Mouse (Mus musculus) stomach, postnatal 0 days (tissue): ENCODE data around the gene Mad2l2. TPM values are rescaled to one million over a fixed set of nuclear protein-coding genes. Genes with fewer than 3 reads are reported as not detected.
A peak's percentile ranks its signal among the peaks of the same experiment; 100 is the strongest.

Experiments used
- ATAC-seq: fragments of 200-750 bp; cut with Nextera tagmentation; 2 replicates; pipeline ENCODE4 v1.8.0; 2017; ENCODE audit not compliant: low FRiP score, low TSS enrichment
- DNase-seq: peaks from one replicate; pipeline ENCODE4 v3.0.0-alpha.2; 2016; ENCODE audit warnings: low spot score
- H3K27ac ChIP-seq: fragments of 300-500 bp; sonication (generic); replicated peaks from 2 replicates; pipeline ENCODE4 v1.5.1; 2014; ENCODE audit warnings: mild to moderate bottlenecking, control low read depth
- H3K27me3 ChIP-seq: fragments of 300-500 bp; sonication (generic); 2 replicates; pipeline ENCODE4 v1.6.1; 2014; ENCODE audit warnings: low read length; ENCODE audit not compliant: control insufficient read depth, insufficient read depth
- H3K36me3 ChIP-seq: fragments of 300-500 bp; sonication (generic); 2 replicates; pipeline ENCODE4 v1.6.1; 2014; ENCODE audit warnings: low read length, mixed read lengths; ENCODE audit not compliant: control insufficient read depth, insufficient read depth
- H3K4me1 ChIP-seq: fragments of 300-500 bp; sonication (generic); replicated peaks from 2 replicates; pipeline ENCODE4 v1.6.1; 2014; ENCODE audit warnings: antibody characterized with exemption; ENCODE audit not compliant: control insufficient read depth, insufficient read depth
- H3K4me2 ChIP-seq: fragments of 300-500 bp; sonication (generic); replicated peaks from 2 replicates; pipeline ENCODE4 v1.6.1; 2014; ENCODE audit warnings: low read depth, mild to moderate bottlenecking, control low read depth, moderate library complexity
- H3K4me3 ChIP-seq: fragments of 300-500 bp; sonication (generic); 2 replicates; pipeline ENCODE4 v1.5.1; 2014; ENCODE audit warnings: low read depth, low read length, control low read depth
- H3K9ac ChIP-seq: fragments of 300-500 bp; sonication (generic); 2 replicates; pipeline ENCODE4 v1.6.1; 2014; ENCODE audit warnings: mild to moderate bottlenecking, low read length, control low read depth, mixed read lengths
- H3K9me3 ChIP-seq: fragments of 300-500 bp; sonication (generic); 2 replicates; pipeline ENCODE4 v1.6.1; 2016; ENCODE audit warnings: low read length; ENCODE audit not compliant: control insufficient read depth
- CTCF ChIP-seq: IDR thresholded peaks from 2 replicates; pipeline ENCODE4 v1.5.1; 2016; ENCODE audit warnings: antibody characterized with exemption, low read depth, mild to moderate bottlenecking, moderate library complexity
- EP300 ChIP-seq: optimal IDR thresholded peaks from 2 replicates; pipeline ENCODE3; 2016; ENCODE audit warnings: antibody characterized with exemption
- WGBS: fragments of 180-500 bp; shearing (Covaris S2); extraction: QIAGEN DNeasy Blood & Tissue Kit; methylation state at CpG from one replicate; pipeline ENCODE4 v1.1.7; 2014; 5-methylcytosine and 5-hydroxymethylcytosine counted together
- polyA plus RNA-seq: library from polyadenylated mRNA; unstranded; fragments of >200 nt; fragmentation: Nextera tagmentation; extraction: Ambion mirVana; gene quantifications from 2 replicates; pipeline ENCODE4 v1.2.1, GENCODE M21; 2015

The Mad2l2 gene
- polyA plus RNA-seq, 1 experiment from 2014 or later = 25.0 TPM

DNA sequence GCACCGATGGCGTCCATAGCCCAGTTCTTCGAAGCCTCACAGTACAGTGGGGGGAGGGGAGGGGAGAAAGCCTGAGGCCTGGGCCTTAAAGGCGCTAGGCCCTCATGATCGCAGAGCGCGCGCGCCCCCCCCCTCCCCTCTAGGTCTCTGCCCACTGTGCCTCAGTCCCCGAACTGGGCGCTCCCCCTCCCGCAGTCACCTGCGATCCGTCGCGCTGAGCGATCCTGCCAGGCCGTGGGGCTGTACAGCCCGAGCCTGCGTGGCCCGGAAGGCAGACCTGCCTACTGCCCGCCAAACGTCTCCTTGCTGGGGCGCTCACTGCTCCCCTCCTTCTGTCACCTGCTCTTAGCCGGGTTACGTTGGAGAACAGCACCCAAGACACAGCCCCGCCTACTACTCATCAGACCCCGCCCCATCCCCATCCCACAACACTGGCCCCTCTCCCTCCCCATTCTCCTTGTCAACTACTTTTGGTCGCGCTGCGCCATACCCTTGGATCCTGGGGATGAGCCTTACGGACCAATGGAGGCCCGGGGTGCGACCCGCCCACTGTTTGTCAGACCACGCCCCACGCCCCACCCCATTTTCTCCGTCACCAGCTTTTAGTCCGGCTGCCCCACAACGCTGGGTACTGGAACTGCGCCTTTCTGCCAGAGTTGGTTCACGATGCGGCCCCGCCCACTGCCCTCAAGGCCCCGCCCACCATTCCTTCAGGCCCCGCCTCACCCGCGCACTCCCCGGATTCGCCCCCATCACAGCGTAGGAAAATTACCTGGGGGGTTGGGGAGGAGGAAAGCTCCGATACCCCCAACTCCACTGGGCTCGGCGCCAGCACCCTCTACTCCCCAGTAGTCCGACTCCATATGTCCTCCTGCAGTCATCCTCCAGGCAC, 29.6 kb downstream of the Mad2l2 start:
- peak; percentile 49 for TF ChIP-seq CTCF
- TF ChIP-seq EP300 = no peak
- H3K4me1 ChIP-seq = no peaks in the 10 kb centered on the region
- H3K4me2 ChIP-seq = peak overlapping the region; percentile 99
- no peaks in the 10 kb centered on the region for H3K9me3 ChIP-seq
- H3K4me3 ChIP-seq = peak overlapping the region; percentile 59
- peak; percentile 94 for DNase-seq
- WGBS = under 1% methylated on average over 40 of the region's 55 CpGs
- H3K27me3 ChIP-seq = peaks cover 9% of the 10 kb centered on the region; the same call in 1 of the 2 replicates
- peak overlapping the region; percentile 71 for H3K9ac ChIP-seq
- ATAC-seq = peak; percentile 89
- peak overlapping the region; percentile 35; the same call in 1 of the 2 replicates for H3K27ac ChIP-seq
- H3K36me3 ChIP-seq = no peaks in the 10 kb centered on the region

DNA sequence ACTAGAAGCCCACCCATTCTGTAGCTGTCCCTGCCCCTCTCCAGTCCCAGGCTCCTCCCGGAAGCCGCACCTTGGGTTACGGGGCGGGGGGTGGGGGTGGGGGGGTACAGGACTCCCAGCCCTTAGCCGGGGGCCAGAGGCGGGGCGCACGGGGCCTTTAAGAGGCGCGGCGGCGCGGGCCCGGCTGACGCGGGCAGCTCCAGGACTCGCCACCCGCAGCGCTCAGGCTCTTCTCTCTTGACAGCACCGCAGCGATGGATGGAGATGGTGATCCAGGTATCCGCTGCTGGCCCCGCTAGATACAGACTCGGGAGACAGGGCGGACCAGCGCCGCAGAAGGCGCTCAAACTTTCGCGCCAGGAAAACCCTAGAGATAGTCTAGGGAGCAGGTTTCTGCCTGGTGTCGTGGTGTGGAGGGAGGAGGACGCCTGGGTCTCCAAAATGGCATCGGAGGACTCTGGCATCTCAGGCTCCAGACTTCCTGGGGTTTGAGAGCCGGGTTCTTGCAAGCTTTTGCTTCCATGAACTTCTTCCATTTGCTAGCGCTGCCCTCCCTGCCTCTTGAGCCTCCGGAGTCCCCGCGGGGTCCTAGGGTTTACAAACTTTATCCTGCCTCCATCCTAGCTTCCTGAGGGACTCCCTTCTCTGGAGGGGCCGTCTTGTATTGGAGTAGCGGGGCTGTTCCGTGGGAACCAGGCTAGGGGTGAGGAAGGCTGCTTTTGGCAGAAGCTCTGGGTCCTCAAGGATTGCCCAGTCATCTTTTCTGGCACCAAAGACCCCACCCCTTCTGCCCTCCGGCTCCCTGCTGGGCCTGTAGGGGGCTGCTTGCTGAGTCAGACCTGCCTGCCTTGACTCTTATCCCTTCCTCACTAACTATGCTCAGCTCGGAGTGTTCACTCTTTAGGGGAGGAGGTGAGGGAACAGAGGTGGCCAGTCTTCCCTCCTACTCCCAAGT, 30.5 kb downstream of the Mad2l2 start, which contains the start of the genes Fbxo44 and Fbxo2:
Fbxo44 (minus strand) TSS at position 47 of the 955 bp plus-strand sequence.
Fbxo2 (plus strand) TSS at position 186 of the 955 bp plus-strand sequence.
- Histone ChIP-seq H3K27me3 (peaks cover 16% of the 10 kb centered on the region), H3K9ac (peak within 1 kb of the TSS; percentile 71), H3K9me3 (no peaks in the 10 kb centered on the region), H3K4me1 (no peaks in the 10 kb centered on the region), H3K4me2 (peak within 1 kb of the TSS; percentile 99), H3K36me3 (no peaks in the 10 kb centered on the region), H3K27ac (peak within 1 kb of the TSS; percentile 35; the same call in 1 of the 2 replicates), H3K4me3 (peak within 1 kb of the TSS; percentile 59)
- DNase-seq (no peak), ATAC-seq (peak; percentile 46)
- WGBS = 1% methylated on average over 40 of the region's 43 CpGs
- no peak for TF ChIP-seq CTCF
- TF ChIP-seq EP300 = no peak

DNA sequence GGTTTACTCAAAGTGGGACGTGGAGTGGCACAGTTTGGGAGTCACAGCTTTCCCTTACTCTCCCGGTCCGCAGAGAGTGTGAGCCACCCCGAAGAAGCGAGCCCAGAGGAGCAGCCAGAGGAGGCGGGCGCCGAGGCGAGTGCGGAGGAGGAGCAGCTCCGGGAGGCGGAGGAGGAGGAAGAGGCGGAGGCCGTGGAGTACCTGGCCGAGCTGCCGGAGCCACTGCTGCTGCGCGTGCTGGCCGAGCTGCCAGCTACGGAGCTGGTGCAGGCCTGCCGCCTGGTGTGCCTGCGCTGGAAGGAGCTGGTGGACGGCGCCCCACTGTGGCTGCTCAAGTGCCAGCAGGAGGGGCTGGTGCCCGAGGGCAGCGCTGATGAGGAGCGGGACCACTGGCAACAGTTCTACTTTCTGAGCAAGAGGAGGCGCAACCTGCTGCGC, 33.8 kb downstream of the Mad2l2 start:
- Histone ChIP-seq H3K9me3 (no peaks in the 10 kb centered on the region), H3K27ac (no peak overlapping the region), H3K4me1 (no peaks in the 10 kb centered on the region), H3K27me3 (peaks cover 24% of the 10 kb centered on the region), H3K4me3 (peak overlapping the region; percentile 25; the same call in 1 of the 2 replicates), H3K36me3 (no peaks in the 10 kb centered on the region), H3K4me2 (peak overlapping the region; percentile 45), H3K9ac (no peak overlapping the region)
- peak; percentile 77 for ATAC-seq
- DNase-seq = peak; percentile 89
- WGBS = under 1% methylated on average over 29 of the region's 29 CpGs
- TF ChIP-seq CTCF (peak; percentile 89), EP300 (no peak)

DNA sequence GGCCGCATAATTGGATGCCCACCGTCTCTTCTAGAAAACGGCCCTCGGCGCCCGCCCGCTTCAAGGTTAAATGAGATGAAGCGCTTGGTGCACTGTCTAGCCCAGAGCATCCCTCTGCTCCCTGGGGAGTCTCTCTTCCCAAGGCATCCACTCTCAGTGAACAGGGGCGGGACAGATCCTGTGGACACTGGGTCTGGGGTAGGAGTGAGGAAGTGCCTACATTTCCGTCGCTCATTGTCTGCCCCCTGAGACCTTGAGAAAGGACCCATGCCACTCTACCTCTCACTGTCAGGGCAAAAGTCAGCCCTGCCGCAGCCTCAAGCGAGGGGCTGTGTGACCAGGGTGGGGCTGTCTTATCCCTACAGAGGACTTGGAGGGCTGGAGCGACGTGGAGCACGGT, 34.3 kb downstream of the Mad2l2 start:
- Histone ChIP-seq H3K27me3 (peaks cover 24% of the 10 kb centered on the region), H3K4me1 (no peaks in the 10 kb centered on the region), H3K9ac (no peak overlapping the region), H3K9me3 (no peaks in the 10 kb centered on the region), H3K27ac (no peak overlapping the region), H3K36me3 (no peaks in the 10 kb centered on the region), H3K4me2 (peak overlapping the region; percentile 45; the same call in 1 of the 2 replicates), H3K4me3 (no peak overlapping the region)
- 2% methylated on average over 16 of the region's 16 CpGs for WGBS
- DNase-seq = no peak
- ATAC-seq = no peak
- no peak for TF ChIP-seq EP300
- no peak for TF ChIP-seq CTCF

DNA sequence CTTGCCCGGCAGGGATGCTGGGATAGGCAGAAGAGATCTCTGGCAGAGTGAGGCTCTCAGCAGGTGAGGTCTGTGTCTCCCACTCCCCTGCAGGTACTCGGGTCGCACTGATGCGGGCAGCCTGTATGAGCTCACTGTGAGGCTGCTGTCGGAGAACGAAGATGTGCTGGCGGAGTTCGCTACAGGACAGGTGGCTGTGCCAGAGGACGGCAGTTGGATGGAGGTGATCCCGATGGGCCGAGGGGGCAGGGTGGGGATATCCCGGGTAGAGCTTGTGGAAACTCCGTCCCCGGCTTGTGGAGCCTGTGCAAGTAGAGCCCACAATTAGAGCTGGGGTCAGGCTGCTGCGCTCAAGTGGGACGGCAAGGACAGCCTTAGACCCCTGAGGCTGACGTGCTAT, 35.4 kb downstream of the Mad2l2 start:
- Histone ChIP-seq H3K4me3 (no peak overlapping the region), H3K9me3 (no peaks in the 10 kb centered on the region), H3K36me3 (no peaks in the 10 kb centered on the region), H3K4me1 (no peaks in the 10 kb centered on the region), H3K27me3 (peaks cover 28% of the 10 kb centered on the region), H3K4me2 (no peak overlapping the region), H3K27ac (no peak overlapping the region), H3K9ac (no peak overlapping the region)
- ATAC-seq = no peak
- TF ChIP-seq EP300 (no peak), CTCF (no peak)
- no peak for DNase-seq
- 7% methylated on average over 17 of the region's 17 CpGs for WGBS
